Mouse (Mus musculus): Measurements from ENCODE around the gene Tbc1d24. TPM values are rescaled to one million over a fixed set of nuclear protein-coding genes. Genes with fewer than 3 reads are reported as not detected.

Gene Tbc1d24
- polyA plus RNA-seq, 1 experiment from 2014 or later, result 11.1 TPM

DNA sequence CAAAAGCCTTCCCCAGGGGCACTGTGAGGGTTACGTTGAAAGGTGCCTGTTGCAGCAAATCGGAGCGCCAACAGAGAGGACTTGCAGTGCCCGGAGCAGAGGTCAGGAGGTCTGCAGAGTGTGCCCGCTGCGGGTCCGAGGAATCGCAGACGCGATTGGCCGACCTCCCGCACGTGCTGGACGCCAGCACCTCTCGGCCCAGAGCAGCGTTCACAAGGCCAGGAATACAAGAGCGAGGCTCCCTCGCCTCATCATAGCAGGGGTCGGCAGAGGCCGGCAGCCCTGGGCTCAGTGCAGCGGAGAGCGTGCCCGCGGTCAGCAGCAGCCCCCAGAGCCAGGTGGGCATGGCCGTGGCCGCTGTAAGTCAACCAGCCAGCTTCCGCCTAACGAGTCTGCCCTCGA is 3.3 kb upstream of the Tbc1d24 start:
- H3K27me3 ChIP-seq (replicated peaks), result peaks cover 46% of the 10 kb centered on the region

DNA sequence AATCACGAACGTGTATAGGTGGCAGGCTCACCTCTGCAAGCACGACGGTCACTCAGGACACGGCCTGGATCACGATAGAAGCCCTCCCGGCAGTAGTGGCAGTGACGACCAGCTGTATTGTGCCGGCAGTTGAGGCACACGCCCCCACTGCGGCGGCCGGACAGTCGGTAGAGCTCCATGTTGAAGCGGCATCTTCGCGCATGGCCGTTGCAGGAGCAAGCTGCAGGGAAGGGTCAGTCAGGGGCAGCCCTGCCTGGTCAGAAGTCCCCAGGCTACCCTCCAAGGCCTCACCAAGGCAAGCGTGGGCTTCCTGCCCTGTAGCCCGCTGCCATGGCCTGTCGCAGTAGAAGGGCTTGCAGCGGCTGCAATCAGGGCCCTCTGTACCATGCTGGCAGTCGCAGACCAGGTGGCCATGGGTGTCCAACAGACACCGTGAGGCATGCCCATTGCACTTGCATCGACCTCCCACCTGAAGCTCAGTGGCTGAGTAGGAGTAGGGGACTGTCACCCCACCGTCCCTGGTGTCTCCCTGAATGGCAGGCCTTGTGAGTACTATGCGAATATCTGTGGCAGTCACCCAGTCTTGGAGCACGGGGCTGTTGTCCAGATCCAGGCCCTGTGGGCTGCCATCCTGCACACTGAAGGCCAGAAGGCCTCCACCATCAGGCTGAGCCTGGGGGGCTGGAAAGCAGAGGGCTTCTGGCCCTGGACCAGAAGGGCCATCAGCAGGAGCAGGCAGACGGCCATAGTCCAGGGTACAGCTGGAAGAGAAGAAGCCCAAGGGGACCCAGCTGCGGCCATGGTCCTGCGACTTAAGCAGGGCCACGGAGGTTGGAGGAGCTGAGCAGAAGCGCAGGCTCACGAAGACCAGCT is 2.6 kb upstream of the Tbc1d24 start:
- peak overlapping the region; percentile 77 for H3K4me3 ChIP-seq
- no peaks in the 10 kb centered on the region for H3K9me3 ChIP-seq (replicated peaks)
- peaks cover 97% of the 10 kb centered on the region for H3K4me1 ChIP-seq
- peaks cover 43% of the 10 kb centered on the region for H3K27me3 ChIP-seq (replicated peaks)
- no peak for ATAC-seq
- WGBS (ENCODE audit: insufficient replicate concordance), result 62% methylated on average over 34 of the region's 34 CpGs
- H3K9ac ChIP-seq, result peak overlapping the region; percentile 88
- H3K27ac ChIP-seq, result peak overlapping the region; percentile 98
- peak overlapping the region; percentile 100 for H3K4me2 ChIP-seq
- H3K36me3 ChIP-seq, result no peaks in the 10 kb centered on the region

More for the DNA sequence above, 3.3 kb upstream of the Tbc1d24 start:
- Histone ChIP-seq H3K36me3 (no peaks in the 10 kb centered on the region), H3K4me2 (peak overlapping the region; percentile 100), H3K9ac (peak overlapping the region; percentile 88), H3K4me1 (peaks cover 95% of the 10 kb centered on the region), H3K9me3 (replicated peaks) (no peaks in the 10 kb centered on the region), H3K27ac (peak overlapping the region; percentile 98), H3K4me3 (peak overlapping the region; percentile 77)
- no peak; the same call in 1 of the 2 replicates for ATAC-seq
- 4% methylated on average over 29 of the region's 29 CpGs for WGBS (ENCODE audit: insufficient replicate concordance)

DNA sequence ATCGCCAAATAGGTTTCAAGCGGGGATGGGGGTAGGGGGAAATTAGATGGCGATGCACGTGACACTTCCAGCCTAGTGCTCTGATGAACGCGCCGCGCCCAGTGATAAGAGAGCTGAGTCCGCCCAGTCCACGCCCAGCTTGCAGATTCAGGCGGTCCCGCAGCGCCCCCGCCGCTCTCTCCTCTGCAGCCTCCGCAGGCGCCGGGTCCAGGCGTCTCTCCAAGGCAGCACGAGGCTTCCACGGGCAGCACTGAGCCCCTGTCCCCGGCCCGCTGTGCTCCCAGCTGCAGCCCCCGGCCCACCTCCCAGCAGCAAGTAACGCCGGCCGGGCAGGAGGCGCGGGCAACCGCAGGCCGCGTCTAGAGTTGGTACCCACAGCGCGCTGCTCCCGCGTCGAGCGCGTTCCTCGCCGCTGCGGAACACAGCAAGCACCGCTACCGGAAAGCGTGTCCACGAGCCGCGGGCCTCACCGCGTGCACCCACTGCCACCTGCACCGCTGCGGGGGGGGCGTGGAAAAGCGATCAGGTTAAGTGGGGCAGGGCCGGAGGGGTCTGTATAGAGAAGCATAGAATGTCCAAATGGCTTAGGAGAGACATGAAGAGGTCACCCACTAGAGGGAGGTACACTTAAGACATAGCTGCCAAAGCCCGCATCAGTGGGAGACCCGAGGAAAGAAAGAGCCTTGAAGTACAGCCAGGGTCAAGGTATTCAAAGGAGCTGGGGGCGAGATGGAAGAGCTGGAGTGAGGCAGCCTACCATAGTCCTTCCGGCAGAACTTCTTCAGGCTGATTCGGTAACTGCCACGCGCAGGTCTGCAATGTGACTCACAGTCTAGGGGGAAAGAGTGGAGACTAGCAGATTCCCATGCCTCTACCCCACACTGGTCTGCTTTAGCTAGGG is 1.3 kb upstream of the Tbc1d24 start:
- ATAC-seq, result peak; percentile 42
- Histone ChIP-seq H3K9me3 (replicated peaks) (no peaks in the 10 kb centered on the region), H3K27me3 (replicated peaks) (peaks cover 30% of the 10 kb centered on the region), H3K9ac (peak overlapping the region; percentile 88), H3K36me3 (peaks cover 7% of the 10 kb centered on the region), H3K4me3 (peak overlapping the region; percentile 77), H3K27ac (peak overlapping the region; percentile 98), H3K4me1 (peaks cover 97% of the 10 kb centered on the region), H3K4me2 (peak overlapping the region; percentile 100)
- 3% methylated on average over 62 of the region's 62 CpGs for WGBS (ENCODE audit: insufficient replicate concordance)

DNA sequence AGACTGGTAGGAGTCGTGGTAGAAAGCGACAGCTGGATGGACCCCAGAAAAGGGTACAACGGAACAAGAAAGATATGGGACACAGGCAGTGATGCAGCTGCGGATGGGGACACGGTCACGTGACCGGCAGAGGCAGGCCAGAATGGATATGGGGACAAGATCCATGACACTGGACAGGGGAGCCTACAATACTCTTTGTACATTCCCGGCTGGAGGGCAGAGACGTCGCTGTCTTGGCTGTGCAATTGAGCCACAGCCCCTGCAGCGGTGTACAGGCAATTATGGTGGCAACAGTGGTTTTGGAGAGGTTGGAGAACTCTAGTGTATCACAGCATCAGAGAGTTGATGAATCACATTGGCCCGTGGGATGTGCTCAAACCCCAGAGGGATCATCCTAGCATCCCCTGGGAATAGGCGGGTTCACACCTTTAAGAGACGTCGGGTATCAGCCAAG is 573 bp upstream of the Tbc1d24 start:
- H3K36me3 ChIP-seq, result peaks cover 12% of the 10 kb centered on the region
- H3K9ac ChIP-seq, result peak overlapping the region; percentile 88
- no peaks in the 10 kb centered on the region for H3K9me3 ChIP-seq (replicated peaks)
- peak overlapping the region; percentile 100 for H3K4me2 ChIP-seq
- peak; percentile 0 for ATAC-seq
- 4% methylated on average over 15 of the region's 15 CpGs for WGBS (ENCODE audit: insufficient replicate concordance)
- H3K27me3 ChIP-seq (replicated peaks), result peaks cover 22% of the 10 kb centered on the region
- peak overlapping the region; percentile 98 for H3K27ac ChIP-seq
- H3K4me3 ChIP-seq, result peak overlapping the region; percentile 77
- H3K4me1 ChIP-seq, result peaks cover 97% of the 10 kb centered on the region

DNA sequence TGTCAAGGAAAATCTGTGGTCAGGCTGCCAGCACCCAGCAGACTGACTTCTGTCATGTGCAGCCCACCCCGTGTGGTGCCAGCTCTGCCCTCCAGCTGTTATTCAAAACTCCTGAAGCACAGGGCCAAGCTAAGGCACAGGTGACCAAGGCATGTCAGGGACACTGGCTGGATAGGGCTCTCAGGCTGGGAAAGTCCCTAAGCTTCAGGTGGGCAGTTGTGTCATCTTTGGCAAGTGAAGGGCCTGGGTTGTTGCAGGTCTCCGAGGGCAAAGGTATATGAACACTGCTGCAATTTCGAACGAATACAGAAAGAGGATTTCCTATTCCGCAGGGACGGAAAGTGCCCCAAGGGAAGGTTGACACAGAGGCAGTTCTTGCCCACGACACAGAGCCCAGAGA is 516 bp downstream of the Tbc1d24 start:
- Histone ChIP-seq H3K4me2 (peak overlapping the region; percentile 100), H3K9me3 (replicated peaks) (no peaks in the 10 kb centered on the region), H3K27me3 (replicated peaks) (peaks cover 11% of the 10 kb centered on the region), H3K4me3 (peak overlapping the region; percentile 77), H3K9ac (peak overlapping the region; percentile 88), H3K27ac (peak overlapping the region; percentile 98), H3K36me3 (peaks cover 22% of the 10 kb centered on the region), H3K4me1 (peaks cover 97% of the 10 kb centered on the region)
- 7% methylated on average over 7 of the region's 7 CpGs for WGBS (ENCODE audit: insufficient replicate concordance)
- ATAC-seq, result no peak

DNA sequence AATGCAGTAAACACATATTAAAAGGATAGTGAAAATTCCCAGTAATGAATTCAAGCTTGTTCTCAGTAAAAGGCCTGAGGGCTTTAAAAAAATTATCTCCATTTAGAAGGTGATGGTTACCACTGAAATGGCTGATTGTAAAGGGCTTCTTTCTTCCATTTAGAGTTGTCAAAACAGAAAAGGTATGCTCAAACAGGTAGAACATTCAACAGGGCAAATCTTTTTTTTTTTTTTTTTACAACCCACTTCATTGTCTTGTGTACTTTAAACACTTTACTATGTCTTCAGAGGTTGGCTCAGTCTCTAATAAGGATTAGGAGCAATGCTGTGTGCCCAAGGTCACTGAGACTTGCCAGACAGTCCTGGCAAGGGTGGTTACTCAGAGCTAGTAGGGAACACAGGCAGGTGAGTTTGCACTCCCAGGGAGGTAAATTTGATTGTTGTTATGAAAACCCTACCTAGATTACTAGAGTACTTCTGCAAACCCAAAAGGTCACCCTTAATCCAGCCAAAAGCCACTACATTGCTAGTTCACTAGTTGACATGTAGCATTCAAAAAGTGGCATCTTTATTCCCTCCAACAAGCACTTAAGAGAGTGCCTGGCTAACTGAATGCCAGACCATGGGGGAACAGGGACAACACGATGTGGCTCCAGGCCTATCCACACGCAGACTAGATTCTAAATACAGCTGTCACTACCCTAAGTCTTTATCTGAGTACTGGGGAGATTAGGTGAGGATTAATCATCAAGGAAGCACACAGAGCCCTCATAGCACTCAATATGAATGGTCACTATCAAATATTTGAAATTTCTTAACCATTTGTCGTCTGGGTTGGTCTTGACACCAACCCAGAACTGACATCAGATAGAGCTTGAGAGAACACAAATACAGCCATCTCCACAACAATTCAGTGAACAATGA is 1.5 kb downstream of the Tbc1d24 start:
- peak overlapping the region; percentile 88 for H3K9ac ChIP-seq
- peaks cover 97% of the 10 kb centered on the region for H3K4me1 ChIP-seq
- H3K9me3 ChIP-seq (replicated peaks), result no peaks in the 10 kb centered on the region
- H3K36me3 ChIP-seq, result peaks cover 22% of the 10 kb centered on the region
- peaks cover 10% of the 10 kb centered on the region for H3K27me3 ChIP-seq (replicated peaks)
- peak overlapping the region; percentile 100 for H3K4me2 ChIP-seq
- no peak for ATAC-seq
- peak overlapping the region; percentile 77 for H3K4me3 ChIP-seq
- WGBS (ENCODE audit: insufficient replicate concordance), result 26% methylated on average over 3 of the region's 3 CpGs
- peak overlapping the region; percentile 98 for H3K27ac ChIP-seq

DNA sequence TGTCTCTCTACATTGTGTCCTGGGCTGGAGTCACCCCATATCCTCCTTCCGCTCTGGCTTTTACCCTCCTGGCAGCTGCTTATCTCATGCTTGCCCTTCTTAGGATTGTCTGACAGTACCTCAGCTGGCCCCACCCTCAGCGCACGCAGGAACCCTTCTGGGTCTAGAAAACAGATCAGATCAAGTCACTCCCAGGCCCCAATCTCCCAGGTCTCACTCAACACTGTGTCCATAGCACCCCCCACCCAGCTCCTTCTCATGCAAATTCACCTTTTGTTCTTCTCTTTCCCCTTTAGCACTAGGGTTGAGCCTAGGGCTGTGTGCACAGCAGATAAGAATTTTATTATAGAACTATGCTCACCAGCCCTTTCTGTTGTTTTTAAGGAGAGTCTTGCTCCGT is 2.3 kb downstream of the Tbc1d24 start:
- Histone ChIP-seq H3K27me3 (replicated peaks) (peaks cover 10% of the 10 kb centered on the region), H3K4me2 (peak overlapping the region; percentile 100), H3K9ac (peak overlapping the region; percentile 88), H3K36me3 (peaks cover 22% of the 10 kb centered on the region), H3K9me3 (replicated peaks) (no peaks in the 10 kb centered on the region), H3K4me3 (peak overlapping the region; percentile 77), H3K4me1 (peaks cover 97% of the 10 kb centered on the region), H3K27ac (peak overlapping the region; percentile 98)
- WGBS (ENCODE audit: insufficient replicate concordance), result 12% methylated on average over 4 of the region's 4 CpGs
- ATAC-seq, result peak; percentile 77

DNA sequence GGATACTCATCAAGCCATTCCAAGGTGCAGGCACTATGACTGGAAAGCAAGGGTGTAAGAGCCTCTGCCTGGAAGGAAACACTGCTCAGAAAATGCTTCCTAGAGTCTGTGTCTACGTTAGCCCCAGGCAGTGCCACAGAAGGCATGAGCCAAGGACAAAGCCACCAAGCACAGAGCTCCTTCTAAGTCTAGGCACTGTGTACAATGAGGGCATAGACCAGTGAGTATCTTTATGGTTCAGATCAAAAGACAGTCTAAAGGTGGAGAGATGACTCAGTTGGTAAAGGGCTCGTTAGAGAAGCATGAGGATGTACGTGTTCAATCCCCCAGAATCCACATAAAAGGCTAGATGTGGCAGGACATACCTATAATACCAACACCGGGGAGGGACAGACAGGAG is 4.3 kb downstream of the Tbc1d24 start:
- H3K9me3 ChIP-seq (replicated peaks), result no peaks in the 10 kb centered on the region
- no peak overlapping the region for H3K4me3 ChIP-seq
- peaks cover 97% of the 10 kb centered on the region for H3K4me1 ChIP-seq
- H3K36me3 ChIP-seq, result peaks cover 32% of the 10 kb centered on the region
- WGBS (ENCODE audit: insufficient replicate concordance), result 72% methylated on average over 4 of the region's 4 CpGs
- peak overlapping the region; percentile 98 for H3K27ac ChIP-seq
- ATAC-seq, result no peak
- H3K4me2 ChIP-seq, result peak overlapping the region; percentile 100
- H3K9ac ChIP-seq, result peak overlapping the region; percentile 74
- H3K27me3 ChIP-seq (replicated peaks), result no peaks in the 10 kb centered on the region

DNA sequence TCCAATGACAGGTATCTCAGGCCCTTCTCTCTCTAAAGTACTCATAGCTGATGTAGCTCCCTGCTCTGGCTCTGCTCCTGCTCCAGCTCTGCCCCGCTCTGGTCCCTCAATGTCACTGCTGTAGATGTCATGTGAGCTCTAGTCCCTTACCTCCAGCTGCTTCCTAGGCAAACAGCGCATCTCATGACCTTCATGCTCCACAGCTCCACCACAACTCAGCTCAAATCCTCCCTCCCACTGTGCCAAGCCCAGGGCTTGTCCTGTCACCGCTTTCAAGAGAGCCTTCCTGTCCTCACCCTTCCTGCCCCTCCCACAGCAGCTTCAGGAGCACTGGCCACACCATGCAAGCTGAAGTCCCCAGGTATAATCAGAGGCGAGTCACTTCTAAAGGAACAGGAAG is 5.6 kb downstream of the Tbc1d24 start:
- H3K9me3 ChIP-seq (replicated peaks), result no peaks in the 10 kb centered on the region
- peak overlapping the region; percentile 100 for H3K4me2 ChIP-seq
- no peaks in the 10 kb centered on the region for H3K27me3 ChIP-seq (replicated peaks)
- peaks cover 100% of the 10 kb centered on the region for H3K4me1 ChIP-seq
- ATAC-seq, result peak; percentile 10; the same call in 1 of the 2 replicates
- peak overlapping the region; percentile 38; the same call in 1 of the 2 replicates for H3K4me3 ChIP-seq
- H3K27ac ChIP-seq, result peak overlapping the region; percentile 98
- H3K9ac ChIP-seq, result peak overlapping the region; percentile 65
- H3K36me3 ChIP-seq, result peaks cover 44% of the 10 kb centered on the region
- WGBS (ENCODE audit: insufficient replicate concordance), result 31% methylated on average over 4 of the region's 4 CpGs

DNA sequence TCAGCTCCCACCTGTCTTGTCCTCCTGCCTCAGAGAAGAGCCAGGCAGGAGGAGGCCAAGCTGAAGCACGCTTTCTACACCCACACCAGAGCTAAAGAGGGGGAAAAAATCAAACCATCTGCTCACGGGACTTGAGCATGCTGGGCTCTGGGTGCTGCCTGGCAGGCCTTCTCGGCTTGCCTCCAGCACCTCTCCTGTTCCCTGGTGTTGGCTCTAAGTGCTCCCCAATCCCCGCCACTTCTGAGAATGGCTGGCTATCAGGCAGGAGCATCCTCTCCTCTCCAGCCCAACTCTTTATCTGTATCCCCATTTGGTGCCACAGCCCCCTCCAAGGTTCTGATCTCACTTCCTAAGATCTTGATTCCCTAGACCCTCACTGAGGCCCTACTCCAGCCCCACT is 6.1 kb downstream of the Tbc1d24 start:
- peak overlapping the region; percentile 98 for H3K27ac ChIP-seq
- no peaks in the 10 kb centered on the region for H3K9me3 ChIP-seq (replicated peaks)
- peak overlapping the region; percentile 65 for H3K9ac ChIP-seq
- H3K4me2 ChIP-seq, result peak overlapping the region; percentile 100
- WGBS (ENCODE audit: insufficient replicate concordance), result 34% methylated on average over 4 of the region's 4 CpGs
- H3K4me3 ChIP-seq, result peak overlapping the region; percentile 38
- H3K27me3 ChIP-seq (replicated peaks), result no peaks in the 10 kb centered on the region
- H3K36me3 ChIP-seq, result peaks cover 47% of the 10 kb centered on the region
- ATAC-seq, result peak; percentile 65
- peaks cover 100% of the 10 kb centered on the region for H3K4me1 ChIP-seq

All from liver, embryonic 12.5 days (tissue).